Mouse (Mus musculus): ENCODE results near the gene Crygd. TPM values are rescaled to one million over a fixed set of nuclear protein-coding genes. Genes with fewer than 3 reads are reported as not detected.

Crygd gene
- polyA plus RNA-seq, 1 experiment from 2014 or later: not detected

GRCm38 (mm10) chr1:65040806-65041205 is 22.4 kb downstream of the Crygd start:
- WGBS: 75% methylated on average over 6 of the region's 6 CpGs
- Histone ChIP-seq H3K27ac (replicated peaks) (no peak overlapping the region), H3K4me1 (no peaks in the 10 kb centered on the region), H3K36me3 (no peaks in the 10 kb centered on the region), H3K9ac (replicated peaks) (no peak overlapping the region), H3K27me3 (replicated peaks) (no peaks in the 10 kb centered on the region), H3K4me3 (replicated peaks) (no peak overlapping the region), H3K9me3 (replicated peaks) (no peaks in the 10 kb centered on the region), H3K4me2 (no peak overlapping the region)
- no peak for ATAC-seq (ENCODE audit: low FRiP score)

- 81% methylated on average over 3 of the region's 3 CpGs for WGBS
- Histone ChIP-seq H3K36me3 (no peaks in the 10 kb centered on the region), H3K4me3 (replicated peaks) (no peak overlapping the region), H3K4me1 (no peaks in the 10 kb centered on the region), H3K27me3 (replicated peaks) (no peaks in the 10 kb centered on the region), H3K27ac (replicated peaks) (no peak overlapping the region), H3K9ac (replicated peaks) (no peak overlapping the region), H3K4me2 (no peak overlapping the region), H3K9me3 (replicated peaks) (no peaks in the 10 kb centered on the region)
- ATAC-seq (ENCODE audit: low FRiP score): no peak
Observed at GRCm38 (mm10) chr1:65039679-65040078, 23.6 kb downstream of the Crygd start.

GRCm38 (mm10) chr1:65037542-65037941 is 25.7 kb downstream of the Crygd start:
- H3K4me3 ChIP-seq (replicated peaks): no peak overlapping the region
- H3K9ac ChIP-seq (replicated peaks): no peak overlapping the region
- no peaks in the 10 kb centered on the region for H3K9me3 ChIP-seq (replicated peaks)
- no peak for ATAC-seq (ENCODE audit: low FRiP score)
- H3K27me3 ChIP-seq (replicated peaks): no peaks in the 10 kb centered on the region
- no peak overlapping the region for H3K27ac ChIP-seq (replicated peaks)
- no peak overlapping the region for H3K4me2 ChIP-seq
- H3K36me3 ChIP-seq: no peaks in the 10 kb centered on the region
- H3K4me1 ChIP-seq: no peaks in the 10 kb centered on the region
- 79% methylated on average over 2 of the region's 2 CpGs for WGBS

- no peak for ATAC-seq (ENCODE audit: low FRiP score)
- Histone ChIP-seq H3K9ac (replicated peaks) (no peak overlapping the region), H3K9me3 (replicated peaks) (no peaks in the 10 kb centered on the region), H3K4me2 (no peak overlapping the region), H3K36me3 (no peaks in the 10 kb centered on the region), H3K27me3 (replicated peaks) (no peaks in the 10 kb centered on the region), H3K4me3 (replicated peaks) (no peak overlapping the region), H3K4me1 (no peaks in the 10 kb centered on the region), H3K27ac (replicated peaks) (no peak overlapping the region)
- 47% methylated on average over 3 of the region's 3 CpGs for WGBS
Observed at GRCm38 (mm10) chr1:65035513-65035912, 27.7 kb downstream of the Crygd start.

GRCm38 (mm10) chr1:65032641-65033040 is 30.6 kb downstream of the Crygd start, which contains the start of gene Akr1cl:
Gene Akr1cl (minus strand): TSS chr1:65032759.
- no peaks in the 10 kb centered on the region for H3K9me3 ChIP-seq (replicated peaks)
- H3K9ac ChIP-seq (replicated peaks): no peak within 1 kb of the TSS
- no peaks in the 10 kb centered on the region for H3K4me1 ChIP-seq
- no peaks in the 10 kb centered on the region for H3K36me3 ChIP-seq
- H3K4me3 ChIP-seq (replicated peaks): no peak within 1 kb of the TSS
- H3K4me2 ChIP-seq: no peak within 1 kb of the TSS
- no peaks in the 10 kb centered on the region for H3K27me3 ChIP-seq (replicated peaks)
- no peak within 1 kb of the TSS for H3K27ac ChIP-seq (replicated peaks)
- no peak for ATAC-seq (ENCODE audit: low FRiP score)

GRCm38 (mm10) chr1:65028206-65028605 is 35.0 kb downstream of the Crygd start:
- no peak for ATAC-seq (ENCODE audit: low FRiP score)
- no peaks in the 10 kb centered on the region for H3K27me3 ChIP-seq (replicated peaks)
- no peak overlapping the region for H3K4me2 ChIP-seq
- no peaks in the 10 kb centered on the region for H3K4me1 ChIP-seq
- no peaks in the 10 kb centered on the region for H3K36me3 ChIP-seq
- no peak overlapping the region for H3K27ac ChIP-seq (replicated peaks)
- no peak overlapping the region for H3K9ac ChIP-seq (replicated peaks)
- no peaks in the 10 kb centered on the region for H3K9me3 ChIP-seq (replicated peaks)
- 73% methylated on average over 9 of the region's 9 CpGs for WGBS
- H3K4me3 ChIP-seq (replicated peaks): no peak overlapping the region

- ATAC-seq (ENCODE audit: low FRiP score): no peak
- Histone ChIP-seq H3K36me3 (no peaks in the 10 kb centered on the region), H3K4me3 (replicated peaks) (no peak overlapping the region), H3K4me1 (no peaks in the 10 kb centered on the region), H3K27ac (replicated peaks) (no peak overlapping the region), H3K27me3 (replicated peaks) (no peaks in the 10 kb centered on the region), H3K9me3 (replicated peaks) (no peaks in the 10 kb centered on the region), H3K4me2 (no peak overlapping the region), H3K9ac (replicated peaks) (no peak overlapping the region)
- 86% methylated on average over 4 of the region's 4 CpGs for WGBS
Observed at GRCm38 (mm10) chr1:65012726-65013125, 50.5 kb downstream of the Crygd start.

Other genes with a start within 250 kb of the Crygd start
- 10.8 and 12.0 TPM in 2 replicates for gene Plekhm3, start 106.6 kb downstream of the Crygd start, polyA plus RNA-seq (2015; fragmentation: Nextera tagmentation; extraction: Ambion mirVana)
- gene Akr1cl, start 30.7 kb downstream of the Crygd start, polyA plus RNA-seq (2015; fragmentation: Nextera tagmentation; extraction: Ambion mirVana): 0.38 TPM in 1 of 2 replicates, not detected in the other
- gene Cryge, start 12.3 kb downstream of the Crygd start, polyA plus RNA-seq (2015; fragmentation: Nextera tagmentation; extraction: Ambion mirVana): not detected in 2 replicates
- not detected in 2 replicates for gene Crygc, start 10.2 kb upstream of the Crygd start, polyA plus RNA-seq (2015; fragmentation: Nextera tagmentation; extraction: Ambion mirVana)
- 0.69 and 1.6 TPM in 2 replicates for gene Crygb, start 18.8 kb upstream of the Crygd start, polyA plus RNA-seq (2015; fragmentation: Nextera tagmentation; extraction: Ambion mirVana)
- 0.35 TPM in 1 of 2 replicates, not detected in the other for gene Cryga, start 39.9 kb upstream of the Crygd start, polyA plus RNA-seq (2015; fragmentation: Nextera tagmentation; extraction: Ambion mirVana)
- 0.56 TPM in 1 of 2 replicates, not detected in the other for gene Gm28845, start 56.1 kb upstream of the Crygd start, polyA plus RNA-seq (2015; fragmentation: Nextera tagmentation; extraction: Ambion mirVana)
- 2.3 and 2.4 TPM in 2 replicates for gene D630023F18Rik, start 59.8 kb upstream of the Crygd start, polyA plus RNA-seq (2015; fragmentation: Nextera tagmentation; extraction: Ambion mirVana)
- 397 and 446 TPM in 2 replicates for gene Idh1, start 123.0 kb upstream of the Crygd start, polyA plus RNA-seq (2015; fragmentation: Nextera tagmentation; extraction: Ambion mirVana)
- gene Pikfyve, start 123.2 kb upstream of the Crygd start, polyA plus RNA-seq (2015; fragmentation: Nextera tagmentation; extraction: Ambion mirVana): 9.5 and 9.6 TPM in 2 replicates
- gene Pth2r, start 218.6 kb upstream of the Crygd start, polyA plus RNA-seq (2015; fragmentation: Nextera tagmentation; extraction: Ambion mirVana): 6.1 and 6.2 TPM in 2 replicates